Mouse (Mus musculus) naive thymus-derived CD4-positive, alpha-beta T cell, adult 2 months (primary cell): ENCODE data around the gene Wdr73.
A peak's percentile ranks its signal among the peaks of the same experiment; 100 is the strongest.

Source experiments
- DNase-seq: peaks from one replicate; pipeline ENCODE4 v3.0.0-alpha.2; 2011; ENCODE audit warnings: low read depth

Gene Wdr73

DNA sequence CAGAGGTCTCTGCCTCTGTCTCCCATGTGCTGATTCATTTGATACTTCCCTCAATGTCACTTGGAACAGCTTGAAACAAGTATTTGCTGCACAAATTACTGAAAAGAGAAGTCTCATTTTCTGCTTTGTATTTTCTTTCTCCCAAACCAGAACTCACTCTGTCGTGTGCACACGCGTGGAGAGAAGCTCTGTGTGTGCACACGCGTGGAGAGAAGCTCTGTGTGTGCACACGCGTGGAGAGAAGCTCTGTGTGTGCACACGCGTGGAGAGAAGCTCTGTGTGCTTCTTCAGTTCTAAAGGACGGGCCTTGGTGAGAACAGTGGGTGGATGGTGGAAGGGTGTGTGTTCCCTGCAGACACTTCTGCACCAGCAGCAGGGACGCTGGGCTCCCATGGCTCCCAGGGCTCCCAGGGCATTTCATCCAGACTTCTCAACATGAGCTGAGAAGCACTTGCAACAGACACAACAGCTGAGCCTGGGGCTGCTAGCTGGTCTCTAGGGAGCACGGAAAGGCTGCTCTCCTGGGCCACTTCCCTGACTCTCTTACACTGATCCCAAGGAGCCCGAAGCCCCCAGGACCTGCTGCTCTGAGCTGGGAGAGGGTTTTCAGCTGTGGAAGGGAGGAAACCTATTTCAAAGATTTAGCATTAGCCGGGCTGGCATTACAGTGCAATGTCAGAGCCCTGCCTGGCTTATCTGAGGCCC, 6.1 kb downstream of the Wdr73 start:
- no peak for DNase-seq

DNA sequence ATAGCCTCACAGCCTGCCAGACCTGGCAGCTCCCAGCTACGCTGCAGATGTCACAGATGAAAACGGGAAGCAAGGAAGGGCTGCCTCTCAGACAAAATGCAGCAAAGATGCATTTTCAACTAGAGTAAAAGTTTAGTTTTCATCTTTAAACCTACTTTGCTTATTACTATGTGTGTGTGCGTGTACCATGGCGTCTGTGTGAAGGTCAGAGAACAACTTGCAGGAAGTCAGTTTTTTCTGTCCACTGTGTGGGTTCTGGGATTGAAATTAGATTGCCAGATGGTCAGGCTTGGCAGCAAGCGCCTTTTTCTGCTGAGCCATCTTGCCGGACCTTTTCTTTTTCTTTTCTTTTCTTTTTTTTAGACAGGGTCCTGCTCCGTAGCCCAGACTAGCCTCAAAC, 6.9 kb downstream of the Wdr73 start:
- DNase-seq, result no peak

DNA sequence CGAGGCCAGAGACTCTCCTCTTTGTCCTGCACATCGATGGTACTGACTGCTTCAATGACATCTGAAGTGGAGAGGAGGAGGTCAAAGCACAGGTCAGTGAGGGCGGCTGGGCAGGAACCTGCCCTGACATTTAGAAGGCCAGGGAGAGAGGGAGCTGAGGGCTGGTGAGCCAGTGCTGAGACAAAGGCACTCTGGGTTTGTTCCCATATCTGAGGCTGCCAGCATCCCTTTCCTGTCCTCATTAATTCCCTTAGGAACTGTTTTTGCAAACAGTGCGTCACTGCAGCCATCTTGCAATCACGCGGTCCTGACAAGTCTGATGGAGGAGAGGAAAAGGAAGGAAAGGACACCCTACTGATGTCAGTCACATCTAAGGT, 7.3 kb downstream of the Wdr73 start:
- DNase-seq, result no peak

DNA sequence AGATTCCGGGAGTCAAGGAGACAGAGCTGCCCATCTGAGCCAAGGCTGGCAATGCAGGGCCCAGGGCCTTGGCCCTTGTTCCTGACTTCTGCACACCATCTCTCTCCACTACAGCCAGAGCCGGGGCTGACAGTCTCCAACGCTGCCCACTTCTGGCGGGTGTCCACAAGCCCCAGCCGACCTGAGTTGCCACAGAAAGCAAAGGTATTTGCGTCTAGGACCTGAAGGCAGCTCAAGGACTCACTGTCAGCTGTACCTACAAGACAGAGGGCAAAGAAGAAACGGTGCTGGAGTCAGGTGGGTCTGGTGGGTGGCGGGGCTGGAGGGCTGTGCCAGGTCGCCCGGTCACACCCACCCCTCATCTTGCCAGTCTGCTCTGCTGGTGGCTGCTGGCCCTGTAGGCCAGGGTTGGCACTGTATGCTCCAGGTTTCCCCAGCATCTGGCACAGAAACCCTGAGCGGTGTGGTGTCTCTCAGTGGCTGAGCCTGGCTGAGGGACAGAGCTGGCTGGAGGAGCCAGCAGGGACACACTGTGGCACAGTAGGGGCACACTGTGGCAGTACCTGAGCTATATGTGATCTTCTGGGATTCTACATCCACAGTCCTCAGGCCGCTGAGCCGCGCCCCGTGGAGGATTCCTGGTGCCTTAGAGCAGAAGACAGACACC, 7.8 kb downstream of the Wdr73 start:
- DNase-seq, result no peak

DNA sequence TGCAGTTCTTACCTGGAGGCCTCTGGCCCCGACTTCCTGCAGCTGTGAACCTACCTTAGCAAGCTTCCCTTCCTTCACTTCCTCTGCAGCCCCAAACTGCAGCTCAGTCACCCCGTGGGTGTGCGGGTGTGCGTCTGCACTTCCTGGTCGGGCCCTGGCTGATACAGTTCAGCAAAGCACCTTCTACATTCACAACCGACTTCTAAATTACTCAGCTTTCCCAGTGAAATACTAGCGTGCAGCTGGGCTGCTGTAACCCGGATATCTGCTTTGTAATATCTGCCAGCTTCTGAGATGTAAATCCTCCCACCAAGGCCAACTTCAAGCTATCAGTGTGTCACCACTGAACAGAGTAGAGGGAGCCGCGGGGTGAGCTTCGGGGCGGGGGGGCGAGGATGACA, 11.2 kb downstream of the Wdr73 start:
- DNase-seq, result peak; percentile 82

DNA sequence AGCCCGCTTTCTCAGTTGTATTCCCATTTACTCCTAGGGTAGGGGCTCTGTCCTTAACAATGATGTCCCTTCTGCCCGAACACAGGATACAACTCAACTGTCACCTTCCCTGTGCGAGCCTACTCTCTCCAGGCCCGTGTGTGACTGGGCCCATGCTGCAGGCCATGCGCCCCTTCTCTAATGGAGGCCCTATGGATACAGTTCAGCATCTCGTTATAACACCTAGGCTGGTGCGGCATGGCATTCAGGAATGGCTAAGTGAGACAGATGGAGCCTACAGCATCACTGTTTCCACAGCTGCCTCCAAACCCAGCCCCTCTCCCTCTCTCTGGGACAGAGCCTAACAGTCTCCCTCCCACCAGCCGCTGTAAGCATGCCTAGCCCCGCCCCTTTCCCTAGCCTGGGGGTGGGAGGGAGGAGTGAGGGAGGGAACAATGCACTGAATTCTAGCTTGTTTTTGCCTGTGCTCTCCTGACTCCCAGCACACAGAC, 12.0 kb downstream of the Wdr73 start:
- DNase-seq, result peak; percentile 56

DNA sequence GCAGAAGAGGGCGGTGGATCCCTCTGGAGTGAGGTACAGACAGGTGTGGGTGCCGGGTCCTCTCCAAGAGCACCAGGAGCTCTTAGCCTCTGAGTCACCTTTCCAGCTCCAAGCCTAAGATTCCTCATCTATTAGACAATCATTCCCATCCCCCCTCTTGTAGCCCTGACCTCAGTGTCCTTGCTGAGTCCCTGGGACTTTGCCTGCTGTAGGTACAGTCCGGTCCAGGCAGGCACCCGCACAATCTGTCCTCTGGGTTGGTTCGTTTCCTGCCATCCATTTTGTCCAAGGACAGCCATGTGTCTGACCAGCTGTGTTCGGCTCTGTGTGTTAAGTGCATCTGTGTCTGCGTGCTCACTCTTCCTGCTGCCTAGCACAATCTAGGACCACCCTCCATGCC, 12.5 kb downstream of the Wdr73 start:
- DNase-seq, result no peak

DNA sequence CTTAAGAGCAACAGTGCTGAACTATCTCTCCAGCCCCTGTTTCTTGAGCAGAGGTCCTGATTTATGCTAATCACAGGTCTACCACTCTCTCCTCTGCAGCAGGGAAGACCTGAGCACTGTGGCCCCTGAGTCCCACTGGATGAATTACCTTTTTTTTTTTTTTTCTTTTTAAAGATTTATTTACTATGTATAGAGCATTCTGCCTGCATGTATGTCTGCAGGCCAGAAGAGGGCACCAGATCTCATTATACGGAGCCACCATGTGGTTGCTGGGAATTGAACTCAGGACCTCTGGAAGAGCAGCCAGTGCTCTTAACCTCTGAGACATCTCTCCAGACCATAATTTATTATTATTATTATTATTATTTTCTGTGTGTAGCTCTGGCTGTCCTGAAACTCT, 15.4 kb downstream of the Wdr73 start:
- peak; percentile 60 for DNase-seq

DNA sequence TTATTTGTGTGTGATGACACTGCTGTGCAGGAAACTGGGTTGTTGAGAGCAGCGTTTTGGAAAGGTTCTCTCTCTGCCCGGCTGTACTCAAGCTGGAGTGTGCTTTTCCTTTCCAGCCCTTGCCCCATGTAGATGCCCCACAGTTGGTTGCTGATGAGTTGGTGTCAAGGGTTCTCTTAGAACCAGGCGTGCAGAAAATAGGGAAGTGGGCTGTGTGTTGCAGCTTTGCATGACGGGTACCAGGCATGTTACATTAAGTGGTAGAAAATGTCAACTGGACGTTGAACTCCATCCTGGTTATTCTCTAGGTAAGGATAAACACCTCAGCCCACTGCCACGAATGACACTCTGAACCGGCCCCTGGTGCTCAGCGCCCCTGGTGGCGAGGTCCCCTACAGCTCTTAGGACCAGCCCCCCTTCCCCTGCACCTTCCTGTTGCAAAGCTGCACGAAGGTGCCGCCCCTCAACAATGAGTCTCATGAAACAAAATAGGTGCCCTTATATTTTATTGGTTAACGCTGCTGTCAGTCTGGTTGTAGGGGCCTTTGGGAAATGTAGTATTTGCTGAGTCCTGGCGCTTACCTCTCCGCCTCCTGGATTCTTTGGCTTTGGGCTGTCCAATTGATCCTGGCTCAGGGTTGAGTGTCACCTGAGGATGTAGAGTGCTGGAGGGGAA, 18.1 kb downstream of the Wdr73 start:
- peak; percentile 91 for DNase-seq

DNA sequence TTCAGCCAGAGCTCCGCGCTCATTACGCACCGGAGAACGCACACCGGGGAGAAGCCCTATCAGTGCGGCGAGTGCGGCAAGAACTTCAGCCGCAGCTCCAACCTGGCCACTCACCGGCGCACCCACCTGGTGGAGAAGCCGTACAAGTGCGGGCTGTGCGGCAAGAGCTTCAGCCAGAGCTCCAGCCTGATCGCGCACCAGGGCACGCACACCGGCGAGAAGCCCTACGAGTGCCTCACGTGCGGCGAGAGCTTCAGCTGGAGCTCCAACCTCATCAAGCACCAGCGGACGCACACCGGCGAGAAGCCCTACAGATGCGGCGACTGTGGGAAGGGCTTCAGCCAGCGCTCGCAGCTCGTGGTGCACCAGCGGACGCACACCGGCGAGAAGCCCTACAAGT, 25.3 kb downstream of the Wdr73 start:
- no peak for DNase-seq

DNA sequence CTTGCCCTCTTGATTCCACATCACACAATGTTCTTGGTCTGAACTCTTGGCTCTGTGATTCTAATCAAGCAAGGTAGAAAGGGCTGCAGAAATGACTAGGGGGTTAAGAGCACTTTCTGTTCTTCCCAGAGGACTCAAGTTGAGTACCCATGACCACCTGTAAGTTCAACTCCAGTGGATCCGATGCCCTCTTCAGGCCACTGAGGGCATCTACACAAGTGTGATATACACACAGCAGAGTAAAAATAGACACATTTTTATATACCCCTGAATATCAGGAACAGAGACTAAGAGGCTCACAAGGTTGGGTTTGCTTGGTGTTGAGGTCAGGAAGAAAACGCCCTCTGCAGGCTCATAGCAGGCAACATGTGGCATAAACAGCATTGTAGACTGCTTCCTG, 27.4 kb downstream of the Wdr73 start:
- no peak for DNase-seq

DNA sequence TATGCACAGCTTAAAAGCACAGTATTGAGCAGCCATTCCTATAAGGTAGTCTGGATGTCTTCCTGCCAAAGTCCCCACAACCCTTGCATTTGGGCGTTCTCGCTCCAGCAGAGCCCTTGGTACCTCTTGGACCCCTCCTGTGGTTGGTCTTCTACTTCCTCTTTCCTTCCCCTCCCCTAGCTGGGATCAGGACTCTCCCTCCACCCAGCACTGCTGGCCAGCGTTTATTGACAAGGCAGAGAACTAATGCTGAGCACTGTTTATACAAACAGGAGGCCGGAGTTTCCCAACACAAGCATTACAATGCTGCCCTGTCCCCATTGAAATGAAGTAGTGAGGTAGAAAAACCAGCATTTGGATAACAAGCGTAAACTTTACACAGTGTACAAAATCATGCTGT, 28.0 kb downstream of the Wdr73 start:
- DNase-seq, result no peak

DNA sequence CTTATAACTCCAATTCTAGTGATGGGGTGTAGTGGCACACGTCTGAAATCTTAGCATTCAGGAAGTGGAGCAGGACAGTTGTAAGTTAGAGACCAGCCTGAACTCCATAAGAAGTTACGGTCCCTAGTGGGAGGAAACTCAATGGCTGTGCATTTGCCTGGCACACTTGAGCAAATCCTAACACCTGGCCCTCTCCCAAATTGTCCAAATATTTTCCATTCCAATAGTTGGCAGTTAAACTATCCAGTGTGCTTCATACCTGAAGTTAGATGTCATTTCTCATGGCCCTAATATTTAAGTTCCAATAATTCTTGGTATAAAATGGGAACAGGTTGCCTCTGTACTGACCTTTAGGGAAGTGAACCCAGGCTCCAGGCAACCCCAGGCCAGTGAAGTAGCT, 32.4 kb downstream of the Wdr73 start:
- DNase-seq, result no peak

DNA sequence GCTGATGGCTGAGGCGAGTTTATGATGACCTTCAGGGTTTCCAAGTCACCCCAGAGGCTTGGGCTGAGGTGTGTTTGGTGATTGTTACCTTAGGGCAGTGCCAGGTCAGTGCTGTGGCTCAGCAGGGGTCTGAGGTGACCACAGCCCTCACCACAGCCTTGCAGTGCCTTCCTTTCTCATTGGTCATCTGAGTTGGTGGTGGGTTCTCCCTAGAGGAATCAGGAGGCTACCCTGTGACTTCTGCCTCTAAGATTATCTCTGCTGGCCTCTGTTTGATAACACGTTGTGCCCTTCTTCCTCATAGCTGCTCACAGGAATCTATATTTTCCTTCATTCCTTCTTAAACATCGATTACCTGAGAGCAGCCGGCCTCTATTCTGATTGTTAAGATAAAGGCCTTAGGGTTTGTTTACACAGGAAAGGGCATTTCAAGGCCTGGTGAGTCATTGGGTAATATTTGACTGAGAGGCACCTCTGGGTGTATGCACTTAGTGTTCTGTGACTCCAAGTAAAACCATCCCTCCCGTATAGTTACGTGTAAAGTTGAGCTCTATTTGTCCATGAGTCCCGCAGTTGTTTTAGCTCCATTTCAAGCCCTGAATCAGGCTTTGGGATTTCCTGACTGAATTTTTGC, 34.4 kb downstream of the Wdr73 start:
- no peak for DNase-seq

DNA sequence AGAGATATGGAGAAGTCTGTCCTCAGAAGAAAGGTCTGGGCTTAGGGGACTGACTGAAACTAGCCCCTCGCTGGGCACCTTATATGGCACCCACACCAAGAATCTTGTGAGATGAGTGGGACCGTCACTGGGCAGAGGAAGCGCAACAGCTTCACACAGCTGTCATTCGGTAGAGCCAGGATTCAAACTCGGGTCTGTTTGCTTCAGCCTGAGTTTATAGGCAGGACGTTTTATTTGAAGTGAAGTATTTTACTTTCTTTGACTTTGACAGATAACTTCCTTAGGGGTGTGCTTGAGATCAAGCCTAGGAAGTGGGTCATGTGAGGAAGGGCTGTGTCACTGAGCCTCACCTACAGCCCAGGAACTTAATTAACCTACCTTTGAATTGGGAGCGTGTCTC, 35.5 kb downstream of the Wdr73 start:
- peak; percentile 70 for DNase-seq

DNA sequence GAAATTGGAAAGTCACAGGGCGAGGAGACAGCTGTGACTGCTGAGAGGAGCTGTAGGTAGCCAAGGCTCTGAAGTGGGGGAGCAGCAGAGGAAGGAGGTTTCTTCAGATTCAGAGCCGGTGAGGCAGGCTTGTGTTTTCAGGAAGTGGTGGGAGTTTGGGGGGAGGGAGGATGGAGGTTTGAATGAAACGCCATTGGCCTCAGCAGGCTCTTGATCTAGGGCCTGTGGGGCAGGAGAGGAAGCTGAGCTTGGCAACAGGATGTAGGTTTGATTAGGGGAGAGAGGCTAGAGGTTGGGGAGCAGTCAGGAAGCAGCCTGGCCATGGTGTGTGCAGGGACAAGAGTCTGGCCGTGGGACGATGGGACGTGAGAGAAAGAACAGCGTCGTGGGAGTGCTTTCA, 36.2 kb downstream of the Wdr73 start:
- DNase-seq, result peak; percentile 91

DNA sequence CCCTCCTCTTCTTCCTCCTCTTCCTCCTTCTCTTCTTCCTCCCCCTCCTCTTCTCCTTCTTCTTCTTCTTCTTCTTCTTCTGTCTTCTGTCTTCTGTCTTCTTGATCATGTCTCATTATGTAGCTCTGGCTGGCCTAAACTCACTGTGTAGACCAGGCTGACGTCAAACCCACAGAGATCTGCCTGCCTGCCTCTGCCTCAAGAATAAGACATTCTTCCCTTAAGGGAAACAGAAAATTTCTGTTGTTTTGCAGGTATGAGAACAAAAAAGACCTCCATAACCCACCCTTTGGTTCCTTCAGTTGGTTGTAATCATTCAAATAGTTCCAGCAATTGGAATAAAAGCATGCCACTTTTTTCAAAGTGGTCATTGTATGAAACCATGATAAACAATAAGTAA, 36.9 kb downstream of the Wdr73 start:
- peak; percentile 59 for DNase-seq

DNA sequence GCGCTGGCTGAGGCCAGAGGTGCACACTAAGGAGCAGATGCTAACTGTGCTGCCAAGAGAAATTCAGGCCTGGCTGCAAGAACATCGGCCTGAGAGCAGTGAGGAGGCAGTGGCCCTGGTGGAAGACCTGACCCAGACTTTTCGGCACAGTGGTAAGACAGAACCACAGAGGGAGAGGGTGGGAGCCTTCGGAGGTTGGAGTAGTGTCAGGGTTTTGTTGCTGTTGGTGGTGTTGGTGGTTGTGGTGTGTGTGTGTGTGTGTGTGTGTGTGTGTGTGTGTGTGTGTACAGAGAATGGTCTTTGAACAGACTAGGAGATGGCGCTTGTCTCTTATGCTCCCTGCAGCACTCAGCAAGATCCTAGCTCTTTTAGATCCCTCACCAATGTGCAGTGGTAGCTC, 37.5 kb downstream of the Wdr73 start:
- peak; percentile 45 for DNase-seq

DNA sequence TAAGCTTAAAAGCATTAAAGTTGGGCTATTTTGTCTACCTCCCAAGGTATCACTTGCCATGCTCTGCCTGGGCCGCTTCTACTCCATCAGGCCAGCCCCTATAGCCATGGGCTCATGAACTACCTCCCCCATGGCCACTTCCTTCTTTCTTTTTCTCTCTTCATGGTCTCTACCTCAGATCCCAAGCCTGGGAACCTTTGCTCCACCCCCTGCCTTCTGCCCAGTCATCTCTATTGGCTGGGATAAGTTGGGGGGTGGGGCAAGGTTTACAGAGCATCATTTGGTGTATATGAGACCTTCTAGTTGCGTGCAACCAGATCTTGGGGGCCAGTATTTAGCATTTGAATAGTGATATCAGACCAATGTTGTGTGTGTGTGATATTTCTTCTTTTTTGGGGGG, 38.6 kb downstream of the Wdr73 start:
- DNase-seq, result peak; percentile 56

DNA sequence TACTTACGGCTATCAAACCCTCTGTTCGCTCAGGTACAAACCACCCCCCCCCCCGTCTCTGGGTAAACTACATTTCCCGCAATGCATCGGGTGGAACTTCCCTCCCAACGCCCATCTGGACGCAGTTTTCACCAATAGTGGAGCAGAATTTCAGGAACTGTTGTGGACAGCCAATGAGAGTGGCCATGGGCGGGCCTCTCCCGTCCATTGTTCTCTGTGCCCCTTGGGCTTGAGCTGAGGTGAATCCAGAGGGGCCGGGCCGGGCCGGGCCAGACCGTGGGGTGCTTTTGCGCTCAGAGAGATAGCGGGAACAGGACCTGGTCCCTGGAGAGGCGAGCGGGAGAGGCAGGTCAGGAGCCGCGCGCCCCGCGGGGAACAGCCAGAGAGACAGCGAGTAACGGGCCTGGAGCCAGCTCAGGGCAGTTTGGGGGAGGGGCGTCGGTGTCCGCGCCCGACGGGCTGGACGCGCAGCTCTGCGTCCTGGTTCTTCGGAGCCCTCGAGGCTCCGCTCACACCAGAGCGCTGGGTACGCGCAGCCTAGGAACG, 40.3 kb downstream of the Wdr73 start, which contains the start of gene Zscan2:
TSS of gene Zscan2 (plus strand) at position 192 of the 546 bp plus-strand sequence.
- peak; percentile 94 for DNase-seq

DNA sequence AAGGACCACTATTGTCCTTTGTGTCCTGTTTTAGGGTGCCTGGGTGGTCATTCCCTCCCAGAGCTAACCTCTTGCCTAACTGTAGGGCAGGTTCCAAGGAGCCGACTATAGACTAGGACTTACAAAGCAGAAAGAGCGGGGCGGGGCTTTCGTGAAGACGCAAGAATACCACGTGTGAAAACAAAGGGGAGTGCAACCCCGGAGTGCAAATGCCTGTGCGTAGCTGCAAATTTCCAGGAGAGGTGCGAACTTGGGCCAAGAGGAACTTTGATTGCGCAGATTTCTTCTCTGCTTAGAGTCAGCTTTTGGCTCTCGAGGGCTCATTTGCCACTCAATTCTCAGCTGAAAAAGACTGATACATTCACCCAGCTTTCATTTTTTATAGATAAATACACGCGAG, 40.8 kb downstream of the Wdr73 start:
- DNase-seq, result peak; percentile 90

DNA sequence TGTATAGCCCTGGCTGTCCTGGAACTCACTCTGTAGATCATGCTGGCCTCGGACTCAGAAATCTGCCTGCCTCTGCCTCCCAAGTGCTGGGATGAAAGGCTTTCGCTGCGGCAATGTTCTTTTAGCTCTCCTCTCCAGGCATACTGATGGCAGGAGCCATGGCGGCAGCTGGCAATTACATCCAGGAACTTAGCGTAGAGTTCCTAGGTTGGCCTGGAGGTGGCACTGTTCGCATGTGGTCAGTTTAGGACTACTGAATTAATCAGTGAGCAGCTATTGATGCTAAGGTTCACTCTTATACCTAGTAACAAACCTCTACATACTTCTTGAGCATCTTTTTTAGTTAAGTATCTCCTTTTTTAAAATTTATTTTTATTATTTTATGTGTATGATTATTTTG, 43.9 kb downstream of the Wdr73 start:
- DNase-seq, result peak; percentile 87
